Mouse (Mus musculus): Measurements from ENCODE around the gene Tec. TPM values are rescaled to one million over a fixed set of nuclear protein-coding genes. Genes with fewer than 3 reads are reported as not detected.

Gene Tec
- total RNA-seq (2012; rRNA removed), result 7.9 and 11.4 TPM in 2 replicates
- total RNA-seq (2014; rRNA removed), result 20.1 and 21.5 TPM in 2 replicates
- polyA plus RNA-seq (2012; ENCODE audit: insufficient read length, low read depth), result 25.6 and 25.9 TPM in 2 replicates

DNA sequence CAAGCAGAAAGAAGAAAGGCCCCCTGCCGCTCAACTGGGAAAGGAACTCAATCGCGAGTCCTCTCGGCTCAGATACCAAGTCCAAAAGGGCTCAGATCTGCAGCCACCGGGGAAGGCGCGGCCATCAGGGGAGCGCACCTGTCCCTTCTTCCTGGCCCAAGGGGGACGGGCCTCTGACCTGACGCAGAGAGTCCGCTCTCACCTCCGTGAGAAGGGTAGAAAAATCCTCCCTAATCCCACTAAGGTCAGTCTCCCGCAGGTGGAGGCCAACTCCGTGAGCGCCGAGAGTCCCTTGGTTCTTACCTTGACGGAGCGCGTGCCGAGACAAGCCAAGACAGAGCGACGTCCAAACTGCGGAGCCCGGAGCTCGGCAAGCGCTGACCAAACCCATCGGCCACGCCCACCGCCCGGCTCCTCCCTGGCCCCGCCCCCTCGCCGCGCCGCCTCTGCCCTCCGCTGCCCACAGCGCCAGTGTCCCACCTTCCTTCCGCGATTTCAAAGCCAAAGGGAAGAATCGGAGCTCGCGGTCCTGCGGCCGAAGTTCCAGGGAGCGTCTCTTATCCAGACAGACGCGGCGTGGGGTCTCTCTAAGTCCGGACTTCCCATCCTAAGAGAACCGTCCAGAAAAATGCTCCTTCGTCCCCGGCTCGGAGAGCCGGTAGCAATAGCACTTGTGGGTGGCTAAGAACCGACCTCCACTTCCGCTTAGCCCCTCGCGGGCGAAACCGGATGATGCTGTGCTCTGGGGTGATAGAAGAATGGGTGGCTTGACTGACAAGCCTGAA, at the start of gene Tec:
Tec (minus strand) TSS at position 393 of the 785 bp plus-strand sequence.
- Histone ChIP-seq H3K36me3 (replicated peaks in 1 of 2; ENCODE audit: control insufficient read depth in 1 of 2, insufficient read depth in 1 of 2, low read length in 1 of 2) (peaks cover 0 to 4% of the 10 kb centered on the region in 2 experiments), H3K27ac (ENCODE audit: insufficient read depth, low read depth) (peak within 1 kb of the TSS; percentile 60), H3K9me3 (replicated peaks; ENCODE audit: low read length) (peaks cover 3% of the 10 kb centered on the region), H3K79me2 (replicated peaks; ENCODE audit: control insufficient read depth, extremely low read depth, insufficient read depth, poor library complexity, severe bottlenecking) (no peaks in the 10 kb centered on the region; the same call in 1 of the 2 replicates), H3K9ac (ENCODE audit: insufficient read depth, low read depth) (peak within 1 kb of the TSS; percentile 50), H3K4me3 (replicated peaks in 1 of 3; ENCODE audit: low read depth in 2 of 3, low read length in 2 of 3, poor library complexity in 1 of 3) (peak within 1 kb of the TSS; percentile 67 to 84 (median 72)), H3K27me3 (replicated peaks) (no peaks in the 10 kb centered on the region), H3K4me1 (ENCODE audit: control insufficient read depth in 1 of 2, insufficient read depth in 2 of 2) (peaks cover 19 to 73% of the 10 kb centered on the region in 2 experiments), H3K4me2 (ENCODE audit: insufficient read depth, low read depth, poor library complexity, severe bottlenecking) (peak within 1 kb of the TSS; percentile 98)
- in situ Hi-C loops (cut with MboI; ENCODE audit: low pct_ligation_motif_present, low pct_unique_long_range_greater_than_20kb, low sequenced_read_pairs) (no loop called here), dilution Hi-C loops (cut with MboI; ENCODE audit: extremely low pct_ligation_motif_present, extremely low pct_unique_long_range_greater_than_20kb, low sequenced_read_pairs) (no loop called here)
- DNase-seq (ENCODE audit: extremely low read depth), result peak; percentile 83
- TF ChIP-seq RCOR1 (conservative IDR thresholded peaks at IDR 0.05; ENCODE audit: low read depth, low read length) (0 out of 2 replicates have a peak, but pooled peaks have one; percentile 2), CTCF (conservative IDR thresholded peaks at IDR 0.05 in 1 of 2, IDR thresholded peaks at IDR 0.05 in 1 of 2; ENCODE audit: low read depth in 2 of 2, low read length in 2 of 2) (peak in 1 of 2 experiments; percentile 22; a peak in 1 of 4 replicates), ETS1 (conservative IDR thresholded peaks at IDR 0.05; ENCODE audit: low read depth, low read length) (no peak), MEF2A (IDR thresholded peaks at IDR 0.05; ENCODE audit: borderline replicate concordance, low read depth, low read length) (peak; percentile 26; the same call in 1 of the 2 replicates), NRF1 (IDR thresholded peaks at IDR 0.05; ENCODE audit: low read depth, low read length) (0 out of 2 replicates have a peak, but pooled peaks have one; percentile 7), ZNF384 (IDR thresholded peaks at IDR 0.05; ENCODE audit: low read depth, low read length) (no peak), USF2 (conservative IDR thresholded peaks at IDR 0.05; ENCODE audit: low read depth, low read length) (no peak), USF1 (IDR thresholded peaks at IDR 0.05; ENCODE audit: low read depth, low read length) (no peak), E2F4 (IDR thresholded peaks at IDR 0.05; ENCODE audit: insufficient replicate concordance, low read depth, low read length) (no peak), HCFC1 (IDR thresholded peaks at IDR 0.05; ENCODE audit: low read depth, low read length) (peak; percentile 58), SIN3A (IDR thresholded peaks at IDR 0.05; ENCODE audit: low read length) (peak; percentile 68), JUN (IDR thresholded peaks at IDR 0.05; ENCODE audit: insufficient read depth, low read depth, low read length) (no peak), SMC3 (IDR thresholded peaks at IDR 0.05; ENCODE audit: low read depth, low read length) (peak; percentile 7; the same call in 1 of the 2 replicates), POLR2AphosphoS2 (IDR thresholded peaks at IDR 0.05; ENCODE audit: low read depth, low read length) (peak; percentile 65; the same call in 1 of the 2 replicates), MAFK (IDR thresholded peaks at IDR 0.05; ENCODE audit: insufficient replicate concordance, low read length) (no peak), UBTF (IDR thresholded peaks at IDR 0.05; ENCODE audit: low read depth, low read length) (peak; percentile 33; the same call in 1 of the 2 replicates), ZMIZ1 (IDR thresholded peaks at IDR 0.05; ENCODE audit: low read depth, low read length) (peak; percentile 95), MAZ (IDR thresholded peaks at IDR 0.05; ENCODE audit: low read depth, low read length) (peak; percentile 58; the same call in 1 of the 2 replicates), POLR2A (IDR thresholded peaks at IDR 0.05; ENCODE audit: low read depth, low read length) (peak; percentile 95), KAT2A (IDR thresholded peaks at IDR 0.05; ENCODE audit: insufficient replicate concordance, low read length) (0 out of 2 replicates have a peak, but pooled peaks have one; percentile 37), CHD2 (IDR thresholded peaks at IDR 0.05; ENCODE audit: low read length) (0 out of 2 replicates have a peak, but pooled peaks have one; percentile 19), ZKSCAN1 (IDR thresholded peaks at IDR 0.05; ENCODE audit: borderline replicate concordance, low read depth, low read length) (no peak), RAD21 (IDR thresholded peaks at IDR 0.05; ENCODE audit: low read depth, low read length) (no peak; the same call in none of the 2 replicates), PAX5 (IDR thresholded peaks at IDR 0.05; ENCODE audit: low read length) (no peak), ELF1 (IDR thresholded peaks at IDR 0.05; ENCODE audit: low read depth, low read length) (peak; percentile 81), NELFE (IDR thresholded peaks at IDR 0.05; ENCODE audit: low read depth, low read length) (peak; percentile 89), TBP (conservative IDR thresholded peaks at IDR 0.05; ENCODE audit: low read depth, low read length) (peak; percentile 73; the same call in 1 of the 2 replicates), TCF12 (IDR thresholded peaks at IDR 0.05; ENCODE audit: low read depth, low read length) (peak; percentile 65), ZC3H11A (IDR thresholded peaks at IDR 0.05; ENCODE audit: low read depth, low read length) (no peak), GABPA (IDR thresholded peaks at IDR 0.05; ENCODE audit: insufficient replicate concordance, low read depth, low read length) (no peak), CHD1 (IDR thresholded peaks at IDR 0.05; ENCODE audit: low read depth, low read length) (peak; percentile 81; the same call in 1 of the 2 replicates), MYC (IDR thresholded peaks at IDR 0.05; ENCODE audit: low read depth, low read length) (peak; percentile 73; the same call in 1 of the 2 replicates), MAX (IDR thresholded peaks at IDR 0.05; ENCODE audit: low read length) (peak; percentile 64), JUND (conservative IDR thresholded peaks at IDR 0.05; ENCODE audit: low read depth, low read length) (no peak), EP300 (IDR thresholded peaks at IDR 0.05; ENCODE audit: low read length) (0 out of 2 replicates have a peak, but pooled peaks have one; percentile 26), MXI1 (IDR thresholded peaks at IDR 0.05; ENCODE audit: low read depth, low read length) (peak; percentile 75; the same call in 1 of the 2 replicates), IRF4 (IDR thresholded peaks at IDR 0.05; ENCODE audit: low read depth, low read length) (peak; percentile 54; the same call in 1 of the 2 replicates)

Data from CH12.LX (cell line).